Mouse (Mus musculus) left cerebral cortex, adult 2 months (tissue): Measurements from ENCODE around the gene S1pr4. TPM values are rescaled to one million over a fixed set of nuclear protein-coding genes. Genes with fewer than 3 reads are reported as not detected.

Experiments used
- DNase-seq, 2 experiments: peaks; one replicate each; pipeline ENCODE4 v3.0.0; 2021 to 2022; ENCODE audit warnings: low spot score in 2 of 2, mixed read lengths in 1 of 2; ENCODE audit errors: extremely low spot score in 1 of 2
- H3K27ac ChIP-seq: fragments of 200-600 bp; 2 replicates; pipeline ENCODE4 v1.8.1; 2022
- H3K4me3 ChIP-seq: fragments of 200-600 bp; 2 replicates; pipeline ENCODE4 v1.8.1; 2022
- CTCF ChIP-seq: fragments of 200-600 bp; IDR thresholded peaks from 2 replicates; pipeline ENCODE4 v1.8.1; 2022; ENCODE audit warnings: antibody characterized with exemption, mild to moderate bottlenecking, moderate library complexity
- intact Hi-C: fragments of 180-260 bp; cut with DNase I; formaldehyde crosslinking; loops from one replicate; pipeline ENCODE4 v1.15.1; 2025
- total RNA-seq, 2 experiments: library from RNA; stranded (reverse); gene quantifications; 2 replicates each; pipeline ENCODE4 v1.2.3; 2021

The S1pr4 gene
- total RNA-seq, 2 experiments from 2014 or later, result 0.56 to 0.70 TPM

DNA sequence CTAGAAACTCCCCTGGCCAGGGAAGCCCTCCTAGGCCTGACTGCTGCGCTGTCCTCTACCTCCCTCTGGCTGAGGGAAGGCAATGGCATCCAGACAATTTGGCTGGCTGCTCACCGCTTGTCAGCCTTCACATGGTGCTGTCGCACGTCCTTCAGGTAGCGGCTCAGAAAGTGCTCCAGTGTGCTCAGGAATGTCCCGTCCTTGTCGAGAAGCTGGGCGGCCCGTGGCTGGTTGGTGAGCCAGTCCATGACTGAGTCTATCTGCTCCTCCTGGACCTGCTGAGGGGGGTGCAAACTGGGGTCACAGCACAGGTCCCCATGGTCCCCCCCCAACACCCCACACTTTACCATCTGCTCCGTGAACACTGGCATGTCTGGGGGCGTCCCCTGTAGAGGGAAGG lies 11.9 kb downstream of the S1pr4 start:
- intact Hi-C loops, result no loop called here
- Histone ChIP-seq H3K27ac (no peak overlapping the region), H3K4me3 (no peak overlapping the region)
- no peak for TF ChIP-seq CTCF
- no peak for DNase-seq

GRCm38 (mm10) chr10:81486496-81486895 lies 13.4 kb downstream of the S1pr4 start:
- intact Hi-C loops, result no loop called here
- TF ChIP-seq CTCF, result no peak
- Histone ChIP-seq H3K27ac (no peak overlapping the region), H3K4me3 (no peak overlapping the region)
- DNase-seq, result no peak

DNA sequence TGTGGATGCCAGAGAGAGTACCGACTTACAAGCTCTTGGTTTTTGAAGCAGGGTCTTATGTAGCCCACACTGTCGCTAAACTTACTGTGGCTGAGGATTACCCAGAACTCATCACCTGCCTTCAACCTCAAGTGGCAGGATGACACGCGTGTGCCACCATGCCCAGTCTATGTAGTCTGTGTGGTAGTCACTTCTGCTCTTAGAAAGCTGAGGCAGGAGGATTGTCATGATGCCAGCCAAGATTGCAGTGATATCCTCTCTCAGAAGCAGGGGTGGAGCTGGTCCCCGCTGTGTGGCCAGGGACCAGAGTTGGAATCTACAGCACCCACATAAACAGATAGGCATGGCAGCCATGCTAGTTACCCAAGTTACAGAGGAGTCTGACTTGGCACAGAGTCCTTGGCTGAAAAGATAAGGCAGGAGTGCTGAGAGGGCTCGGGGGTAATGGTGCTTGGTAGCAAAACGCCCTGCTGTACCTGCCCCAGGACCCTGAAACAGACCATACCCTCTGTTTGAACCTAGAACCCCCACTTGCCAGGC lies 14.4 kb downstream of the S1pr4 start:
- DNase-seq, result no peak
- no peak overlapping the region for H3K4me3 ChIP-seq
- H3K27ac ChIP-seq, result no peak overlapping the region
- intact Hi-C loops, result no loop called here
- no peak for TF ChIP-seq CTCF

DNA sequence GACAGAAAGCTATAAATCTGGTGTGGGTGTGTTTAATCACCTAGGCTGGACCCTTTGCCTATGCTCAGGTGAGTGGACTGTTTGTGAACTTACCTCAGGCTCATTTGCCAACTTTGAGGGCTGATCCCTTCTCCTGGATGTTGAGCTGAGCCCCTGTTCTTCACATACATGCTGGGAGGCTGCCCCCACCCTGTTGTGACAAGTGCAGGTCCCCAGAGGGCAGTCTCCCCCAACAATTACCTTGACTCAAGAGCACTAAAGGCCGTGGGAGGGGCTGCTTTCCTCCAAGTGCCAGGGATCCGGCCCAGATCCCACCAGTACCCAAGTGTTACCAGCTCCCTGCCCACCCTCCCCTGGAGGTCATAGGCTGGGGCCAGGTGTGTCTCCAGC lies 14.9 kb downstream of the S1pr4 start:
- Histone ChIP-seq H3K4me3 (no peak overlapping the region), H3K27ac (peak overlapping the region; percentile 69; the same call in 1 of the 2 replicates)
- no peak for DNase-seq
- peak; percentile 12; the same call in 1 of the 2 replicates for TF ChIP-seq CTCF
- intact Hi-C loops, result no loop called here

- Histone ChIP-seq H3K27ac (peak overlapping the region; percentile 69), H3K4me3 (no peak overlapping the region)
- intact Hi-C loops, result no loop called here
- no peak for TF ChIP-seq CTCF
- no peak for DNase-seq
Measured at GRCm38 (mm10) chr10:81484441-81485059, 15.4 kb downstream of the S1pr4 start.

DNA sequence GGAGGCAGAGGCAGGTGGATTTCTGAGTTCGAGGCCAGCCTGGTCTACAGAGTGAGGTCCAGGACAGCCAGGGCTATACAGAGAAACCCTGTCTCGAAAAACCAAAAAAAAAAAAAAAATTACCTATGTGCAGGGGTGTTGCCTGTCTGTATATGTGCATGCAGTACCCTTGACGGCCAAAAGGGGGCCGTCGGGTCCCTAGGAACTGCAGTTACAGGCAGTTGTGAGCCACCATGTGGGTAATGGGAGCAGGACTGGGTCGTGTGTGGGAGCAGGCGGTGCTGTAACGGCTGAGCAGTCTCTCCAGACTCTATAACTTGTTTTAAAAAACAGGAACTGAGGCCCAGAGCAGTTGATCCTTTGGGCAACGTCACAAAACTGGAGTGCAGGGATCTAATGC lies 15.9 kb downstream of the S1pr4 start:
- peak overlapping the region; percentile 69; the same call in 1 of the 2 replicates for H3K27ac ChIP-seq
- H3K4me3 ChIP-seq, result no peak overlapping the region
- intact Hi-C loops, result no loop called here
- peak; percentile 56 for TF ChIP-seq CTCF
- DNase-seq, result peak; percentile 63 to 65

- peak; percentile 78 to 86 for DNase-seq
- H3K4me3 ChIP-seq, result peak within 1 kb of the TSS; percentile 82
- intact Hi-C loops, result no loop called here
- peak; percentile 86 for TF ChIP-seq CTCF
- peak within 1 kb of the TSS; percentile 98 for H3K27ac ChIP-seq
Measured at GRCm38 (mm10) chr10:81482533-81482889, 17.4 kb downstream of the S1pr4 start, which contains the start of gene Celf5. TSS of gene Celf5 (minus strand) at chr10:81482709.

- DNase-seq, result no peak
Measured at GRCm38 (mm10) chr10:81481605-81482532, 18.1 kb downstream of the S1pr4 start.

GRCm38 (mm10) chr10:81474461-81474860 lies 25.5 kb downstream of the S1pr4 start:
- Histone ChIP-seq H3K27ac (peak overlapping the region; percentile 90), H3K4me3 (no peak overlapping the region)
- no peak for TF ChIP-seq CTCF
- intact Hi-C loops, result no loop called here
- DNase-seq, result no peak

More at GRCm38 (mm10) chr10:81481605-81482532, 18.1 kb downstream of the S1pr4 start:
- TF ChIP-seq CTCF, result no peak
- peak overlapping the region; percentile 82 for H3K4me3 ChIP-seq
- peak overlapping the region; percentile 98 for H3K27ac ChIP-seq
- intact Hi-C loops, result no loop called here

DNA sequence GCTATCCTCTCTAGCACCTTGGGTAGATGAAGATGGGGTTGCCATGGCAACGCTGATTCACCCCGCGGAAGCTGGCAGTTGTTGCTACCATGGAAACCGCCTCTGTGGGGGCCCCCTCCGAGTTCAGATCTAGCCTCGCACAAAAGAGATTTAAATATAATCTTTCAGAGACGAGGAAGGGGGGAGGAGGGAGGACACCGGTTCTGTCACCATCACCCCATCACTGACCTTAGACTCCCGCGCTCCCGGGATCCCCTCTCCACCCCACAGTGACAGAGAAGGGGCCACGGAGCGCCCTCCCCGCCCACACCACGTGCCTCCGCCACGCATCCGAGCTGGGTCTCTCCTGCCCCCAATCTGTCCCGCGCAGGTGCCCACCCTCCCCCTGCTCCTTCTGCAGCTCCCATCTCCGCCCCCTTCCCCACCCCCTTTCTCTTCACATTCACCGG lies 26.9 kb downstream of the S1pr4 start:
- Histone ChIP-seq H3K4me3 (peak overlapping the region; percentile 41), H3K27ac (peak overlapping the region; percentile 90)
- DNase-seq, result peak; percentile 84 to 91
- no peak for TF ChIP-seq CTCF
- intact Hi-C loops, result no loop called here

GRCm38 (mm10) chr10:81472403-81473002 lies 27.4 kb downstream of the S1pr4 start:
- TF ChIP-seq CTCF, result no peak
- Histone ChIP-seq H3K27ac (peak overlapping the region; percentile 90), H3K4me3 (peak overlapping the region; percentile 41)
- no peak for DNase-seq
- intact Hi-C loops, result no loop called here
